Mouse (Mus musculus) macrophage (primary cell): ENCODE results near the gene Atp6v1g2. TPM values are rescaled to one million over a fixed set of nuclear protein-coding genes. Genes with fewer than 3 reads are reported as not detected.

Experiments
- H3K27ac ChIP-seq: fragments of 350-480 bp; formaldehyde crosslinking; 2 replicates; pipeline ENCODE4 v1.9.0; 2021
- H3K36me3 ChIP-seq: fragments of 350-480 bp; formaldehyde crosslinking; 2 replicates; pipeline ENCODE4 v1.9.0; 2021; ENCODE audit errors: inconsistent target
- H3K4me3 ChIP-seq: fragments of 350-480 bp; formaldehyde crosslinking; 2 replicates; pipeline ENCODE4 v1.9.0; 2021; ENCODE audit errors: inconsistent target
- H3K79me2 ChIP-seq: fragments of 350-480 bp; formaldehyde crosslinking; 2 replicates; pipeline ENCODE4 v1.9.0; 2021; ENCODE audit errors: inconsistent target
- WGBS: methylation state at CpG from one replicate; pipeline ENCODE4 v1.1.7; 2026; ENCODE audit warnings: inconsistent platforms; ENCODE audit not compliant: missing documents; 5-methylcytosine and 5-hydroxymethylcytosine counted together
- polyA plus RNA-seq: library from polyadenylated mRNA; stranded (reverse); fragments of 250-400 nt; gene quantifications from 3 replicates; pipeline ENCODE4 v1.2.4, GENCODE M21; 2018; ENCODE audit warnings: inconsistent platforms

Gene Atp6v1g2
- polyA plus RNA-seq, 1 experiment from 2014 or later = 12.5 TPM

DNA sequence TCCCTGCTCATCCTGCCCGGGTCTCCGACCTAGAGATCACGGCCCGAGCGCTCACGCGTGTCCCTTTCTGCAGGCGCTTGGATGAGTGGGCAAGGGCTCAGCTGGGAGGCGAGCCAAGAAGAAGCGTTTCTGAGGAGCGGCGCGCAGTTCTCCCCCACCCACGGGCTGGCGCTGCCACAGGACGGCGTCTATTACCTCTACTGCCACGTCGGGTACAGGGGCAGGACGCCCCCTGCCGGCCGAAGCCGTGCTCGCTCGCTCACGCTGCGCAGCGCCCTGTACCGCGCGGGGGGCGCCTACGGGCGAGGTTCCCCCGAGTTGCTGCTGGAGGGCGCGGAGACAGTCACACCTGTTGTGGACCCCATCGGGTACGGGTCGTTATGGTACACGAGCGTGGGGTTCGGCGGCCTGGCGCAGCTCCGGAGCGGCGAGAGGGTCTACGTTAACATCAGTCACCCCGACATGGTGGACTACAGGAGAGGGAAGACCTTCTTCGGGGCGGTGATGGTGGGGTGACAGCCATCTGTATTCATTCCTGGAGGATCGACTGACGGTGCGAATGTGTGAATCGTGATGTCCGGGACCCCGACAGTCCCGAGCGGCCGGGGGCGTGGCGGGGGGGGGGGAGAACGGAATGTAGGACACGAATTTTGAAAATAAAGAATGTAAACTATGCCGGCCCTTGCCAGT is 37.7 kb upstream of the Atp6v1g2 start:
- no peak overlapping the region for H3K27ac ChIP-seq
- WGBS = under 1% methylated on average over 64 of the region's 66 CpGs

DNA sequence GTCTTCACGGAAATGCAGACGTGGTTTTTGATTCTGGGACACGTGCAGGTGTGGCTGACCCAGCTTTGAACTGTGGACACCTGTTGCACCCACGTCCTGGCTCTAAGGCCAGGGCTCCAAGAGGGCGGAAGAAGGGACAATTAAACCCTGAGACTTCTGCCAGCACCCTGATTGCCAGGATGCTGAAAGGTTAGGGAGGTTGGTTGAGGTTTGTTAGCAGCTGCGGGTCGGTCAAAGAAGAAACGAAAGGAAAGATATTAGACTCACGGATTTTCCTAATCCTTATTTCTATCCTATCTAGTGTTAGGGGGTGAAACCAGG is 37.2 kb upstream of the Atp6v1g2 start:
- Histone ChIP-seq H3K79me2 (peaks cover 25% of the 10 kb centered on the region), H3K27ac (no peak overlapping the region), H3K36me3 (peaks cover 7% of the 10 kb centered on the region; the same call in 1 of the 2 replicates), H3K4me3 (peak overlapping the region; percentile 32)
- WGBS = 47% methylated on average over 9 of the region's 9 CpGs

More for the DNA sequence above, 37.7 kb upstream of the Atp6v1g2 start:
- Histone ChIP-seq H3K79me2 (peaks cover 20% of the 10 kb centered on the region), H3K4me3 (peak overlapping the region; percentile 32), H3K36me3 (peaks cover 7% of the 10 kb centered on the region; the same call in 1 of the 2 replicates)

DNA sequence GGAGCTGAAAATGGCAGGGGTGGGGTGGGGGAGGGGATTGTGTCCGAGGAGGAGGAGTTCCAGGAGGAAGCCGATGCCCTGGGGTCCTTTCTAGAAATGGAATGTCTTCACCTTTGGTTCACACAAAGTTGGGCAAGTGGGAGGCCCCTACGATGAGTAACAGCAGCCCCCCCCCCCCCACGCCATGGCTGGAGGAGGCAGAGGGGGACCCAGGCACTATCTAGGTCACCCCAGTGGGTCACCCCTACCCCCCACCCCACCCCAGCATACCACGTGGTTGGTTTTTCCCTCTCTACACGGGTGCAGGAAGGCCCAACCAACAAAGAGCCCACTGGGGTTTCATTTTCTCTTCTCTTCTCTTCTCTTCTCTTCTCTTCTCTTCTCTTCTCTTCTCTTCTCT is 36.3 kb upstream of the Atp6v1g2 start:
- Histone ChIP-seq H3K36me3 (peaks cover 7% of the 10 kb centered on the region; the same call in 1 of the 2 replicates), H3K79me2 (peaks cover 31% of the 10 kb centered on the region), H3K4me3 (no peak overlapping the region), H3K27ac (no peak overlapping the region)
- WGBS = 18% methylated on average over 5 of the region's 6 CpGs

DNA sequence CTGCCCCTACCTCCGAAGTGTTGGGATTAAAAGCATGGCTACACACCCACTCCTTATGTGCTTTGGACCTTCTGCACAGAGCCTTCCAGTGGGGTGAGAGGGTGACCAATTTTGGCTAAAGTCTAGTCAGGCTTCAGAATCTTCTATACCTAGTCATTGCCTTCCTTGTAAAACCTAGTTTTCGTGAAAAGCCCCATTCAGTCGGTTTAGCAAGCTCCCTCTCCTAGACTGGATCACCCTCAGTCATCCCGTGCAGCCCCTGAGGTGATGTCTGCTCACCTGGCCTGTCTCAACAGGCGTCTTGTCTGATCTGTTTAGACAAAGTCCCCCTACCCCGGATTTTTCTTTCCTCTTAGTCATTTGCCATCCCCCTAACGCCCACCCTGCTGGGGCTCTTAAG is 35.4 kb upstream of the Atp6v1g2 start:
- 86% methylated on average over 6 of the region's 7 CpGs for WGBS
- no peak overlapping the region for H3K27ac ChIP-seq
- H3K4me3 ChIP-seq = no peak overlapping the region
- peaks cover 31% of the 10 kb centered on the region for H3K79me2 ChIP-seq
- peaks cover 7% of the 10 kb centered on the region; the same call in 1 of the 2 replicates for H3K36me3 ChIP-seq

DNA sequence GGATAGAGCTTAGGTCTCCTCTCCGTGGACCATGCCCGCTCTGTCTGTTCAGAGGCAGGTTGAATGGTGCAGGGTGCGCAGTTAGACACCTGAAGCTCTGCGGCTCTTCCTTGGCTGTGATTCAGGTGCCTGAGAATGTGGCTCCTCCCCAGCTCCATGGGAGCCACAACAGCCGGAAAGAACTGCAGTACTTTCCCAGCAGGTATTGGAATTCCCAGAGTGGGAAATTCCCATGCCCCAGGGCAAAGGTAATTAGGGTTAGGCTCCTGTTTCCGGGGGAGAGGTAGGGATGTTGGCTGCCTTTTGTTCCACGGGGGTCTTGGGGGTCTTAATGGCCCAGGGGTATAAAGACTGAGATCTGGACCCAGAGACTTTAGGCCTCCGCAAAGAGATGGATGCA is 34.5 kb upstream of the Atp6v1g2 start:
- no peak overlapping the region for H3K4me3 ChIP-seq
- 94% methylated on average over 8 of the region's 8 CpGs for WGBS

DNA sequence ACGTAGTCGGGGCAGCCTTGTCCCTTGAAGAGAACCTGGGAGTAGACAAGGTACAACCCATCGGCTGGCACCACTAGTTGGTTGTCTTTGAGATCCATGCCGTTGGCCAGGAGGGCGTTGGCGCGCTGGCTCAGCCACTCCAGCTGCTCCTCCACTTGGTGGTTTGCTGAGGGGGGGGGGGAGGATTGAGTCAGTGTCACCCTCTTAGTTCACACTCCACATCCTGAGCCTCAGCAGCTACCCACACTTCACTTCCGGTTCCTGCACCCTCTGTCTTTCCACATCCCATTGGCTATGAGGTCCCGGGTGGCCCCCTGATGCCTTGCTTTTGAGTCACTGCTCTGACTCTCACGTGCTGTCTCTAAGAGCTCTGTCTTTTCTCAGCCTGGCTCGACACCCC is 33.1 kb upstream of the Atp6v1g2 start:
- WGBS = 5% methylated on average over 11 of the region's 11 CpGs
- peak overlapping the region; percentile 99 for H3K27ac ChIP-seq
- peaks cover 7% of the 10 kb centered on the region; the same call in 1 of the 2 replicates for H3K36me3 ChIP-seq
- H3K4me3 ChIP-seq = peak overlapping the region; percentile 92
- H3K79me2 ChIP-seq = peaks cover 31% of the 10 kb centered on the region

More for the DNA sequence above, 34.5 kb upstream of the Atp6v1g2 start:
- Histone ChIP-seq H3K36me3 (peaks cover 7% of the 10 kb centered on the region; the same call in 1 of the 2 replicates), H3K27ac (peak overlapping the region; percentile 99; the same call in 1 of the 2 replicates), H3K79me2 (peaks cover 31% of the 10 kb centered on the region)

DNA sequence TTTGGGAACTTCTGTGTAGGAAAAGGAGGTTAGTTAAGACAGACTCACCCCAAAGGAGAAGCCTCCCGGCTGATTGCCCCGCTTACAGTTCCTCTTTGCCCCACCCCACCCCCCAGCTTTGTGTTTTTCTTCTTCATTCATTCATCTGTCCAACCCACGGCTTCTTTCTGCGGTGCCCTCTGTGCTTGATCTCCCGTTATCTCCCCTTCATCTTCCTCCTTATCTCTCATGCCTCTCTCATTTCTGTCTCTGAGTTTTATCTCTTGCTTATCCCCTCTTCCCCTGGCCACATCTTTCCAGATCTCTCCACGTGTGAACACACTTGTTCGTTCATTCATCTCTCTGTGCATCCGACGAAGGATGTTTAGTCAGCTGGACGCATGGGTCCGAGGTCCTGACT is 32.3 kb upstream of the Atp6v1g2 start:
- Histone ChIP-seq H3K36me3 (peaks cover 7% of the 10 kb centered on the region; the same call in 1 of the 2 replicates), H3K27ac (peak overlapping the region; percentile 99), H3K79me2 (peaks cover 31% of the 10 kb centered on the region), H3K4me3 (peak overlapping the region; percentile 92)
- 0% methylated on average over 11 of the region's 11 CpGs for WGBS

DNA sequence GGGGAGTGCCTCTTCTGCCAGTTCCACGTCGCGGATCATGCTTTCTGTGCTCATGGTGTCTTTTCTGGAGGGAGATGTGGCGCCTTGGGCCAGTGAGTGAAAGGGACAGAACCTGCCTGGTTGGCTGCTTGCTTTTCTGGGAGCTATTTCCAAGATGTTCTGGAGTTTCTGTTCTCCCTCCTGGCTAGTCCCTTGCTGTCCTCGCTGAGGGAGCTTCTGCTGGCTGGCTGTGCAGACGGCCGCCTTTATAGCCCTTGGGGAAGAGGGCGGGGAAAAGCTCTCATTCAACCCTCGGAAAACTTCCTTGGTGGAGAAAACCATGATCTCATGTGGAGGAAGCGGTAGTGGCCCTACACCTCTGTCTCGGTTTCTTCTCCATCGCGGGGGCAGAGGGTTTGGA is 31.7 kb upstream of the Atp6v1g2 start, which contains the start of gene Tnf:
Gene Tnf, minus strand, starts transcription at position 221 of the 400 bp plus-strand sequence.
- Histone ChIP-seq H3K36me3 (peaks cover 7% of the 10 kb centered on the region; the same call in 1 of the 2 replicates), H3K79me2 (peaks cover 31% of the 10 kb centered on the region), H3K4me3 (peak within 1 kb of the TSS; percentile 92), H3K27ac (peak within 1 kb of the TSS; percentile 99)
- WGBS = 1% methylated on average over 13 of the region's 13 CpGs

DNA sequence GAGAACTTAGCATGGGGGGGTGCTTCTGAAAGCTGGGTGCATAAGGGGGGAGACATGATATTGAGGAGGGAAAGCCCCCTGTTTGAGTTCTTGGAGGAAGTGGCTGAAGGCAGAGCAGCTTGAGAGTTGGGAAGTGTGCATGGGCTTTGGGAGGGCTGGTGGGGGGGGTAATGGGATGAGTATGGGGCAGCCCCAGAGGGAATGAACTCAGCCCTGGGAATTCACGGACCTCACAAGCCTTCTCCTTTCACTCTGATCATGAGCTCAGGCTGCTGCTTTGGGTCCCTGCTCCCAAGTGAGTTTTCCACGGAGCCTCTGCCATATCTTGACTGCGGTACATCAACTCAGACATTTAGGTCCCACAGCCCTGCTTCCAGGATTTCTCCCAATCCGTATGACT is 31.0 kb upstream of the Atp6v1g2 start:
- peak overlapping the region; percentile 99 for H3K27ac ChIP-seq
- WGBS = 87% methylated on average over 4 of the region's 4 CpGs
- H3K36me3 ChIP-seq = peaks cover 7% of the 10 kb centered on the region; the same call in 1 of the 2 replicates
- H3K4me3 ChIP-seq = peak overlapping the region; percentile 92; the same call in 1 of the 2 replicates
- peaks cover 31% of the 10 kb centered on the region for H3K79me2 ChIP-seq

DNA sequence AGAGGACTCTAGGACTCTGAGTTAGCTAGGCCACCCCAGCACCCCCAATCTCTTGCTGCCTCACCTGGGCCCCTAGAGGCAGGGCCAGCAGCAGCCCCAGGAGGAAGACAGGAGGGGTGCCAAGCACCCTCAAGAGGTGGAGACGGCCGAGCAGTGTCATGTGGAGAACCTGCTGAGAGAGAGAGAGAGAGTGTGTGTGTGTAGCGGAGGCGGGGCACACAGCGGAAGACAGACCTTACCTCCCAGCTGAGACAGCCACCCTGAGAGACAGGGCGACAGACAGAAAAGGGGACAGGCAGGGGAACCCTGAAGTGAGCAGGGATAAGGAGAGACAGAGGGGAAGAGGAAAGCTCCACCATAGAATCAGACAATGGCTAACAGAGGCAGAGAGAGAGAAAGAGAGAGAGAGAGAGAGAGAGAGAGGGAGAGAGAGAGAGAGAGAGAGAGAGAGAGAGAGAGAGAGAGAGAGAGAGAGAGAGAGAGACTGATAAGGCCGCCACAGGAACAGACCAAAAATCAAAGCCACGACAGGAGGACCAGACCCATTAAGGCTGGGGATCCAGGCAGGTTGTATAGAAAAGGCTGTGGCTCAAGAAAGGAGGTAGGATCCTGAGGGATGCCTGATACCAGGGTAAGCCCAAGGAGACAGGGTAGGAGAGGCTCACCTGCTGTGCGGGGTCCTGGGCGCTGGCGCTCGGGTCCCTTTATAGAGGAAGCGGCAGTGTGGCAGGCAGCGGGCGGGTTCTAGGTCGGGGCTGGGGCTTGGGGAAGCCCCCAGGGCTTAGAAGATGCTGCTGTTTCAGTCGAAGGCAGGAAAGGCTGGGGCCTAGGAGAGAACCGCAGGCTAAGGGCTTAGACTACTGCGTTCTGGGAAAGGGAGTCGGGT is 28.7 kb upstream of the Atp6v1g2 start, which contains the start of gene Lta:
Gene Lta, minus strand, starts transcription at position 858 of the 886 bp plus-strand sequence.
- Histone ChIP-seq H3K4me3 (no peak within 1 kb of the TSS), H3K27ac (no peak within 1 kb of the TSS), H3K79me2 (peaks cover 18% of the 10 kb centered on the region), H3K36me3 (peaks cover under 1% of the 10 kb centered on the region; the same call in 1 of the 2 replicates)
- 87% methylated on average over 17 of the region's 20 CpGs for WGBS

DNA sequence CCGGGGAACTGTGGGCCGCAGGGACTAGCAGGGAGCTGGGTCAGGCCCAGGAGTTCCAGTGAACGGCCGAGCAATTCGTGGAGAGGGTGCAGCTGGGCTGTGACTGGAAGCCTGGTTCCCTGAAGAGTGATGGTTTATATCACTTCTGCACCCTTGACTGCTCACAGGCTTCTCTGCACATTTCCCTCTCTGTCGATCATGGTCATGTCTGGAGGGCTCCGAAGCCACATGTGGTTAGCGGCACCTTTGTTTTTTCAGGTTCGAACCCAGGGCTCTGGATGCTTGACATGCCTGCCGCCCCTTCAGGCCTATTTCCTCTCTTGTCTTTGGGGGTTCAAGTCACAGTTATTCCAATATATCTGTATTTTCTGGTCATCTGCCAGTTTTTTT is 28.1 kb upstream of the Atp6v1g2 start:
- H3K36me3 ChIP-seq = no peaks in the 10 kb centered on the region
- peaks cover 12% of the 10 kb centered on the region for H3K79me2 ChIP-seq
- H3K4me3 ChIP-seq = no peak overlapping the region
- no peak overlapping the region for H3K27ac ChIP-seq
- 87% methylated on average over 10 of the region's 10 CpGs for WGBS

DNA sequence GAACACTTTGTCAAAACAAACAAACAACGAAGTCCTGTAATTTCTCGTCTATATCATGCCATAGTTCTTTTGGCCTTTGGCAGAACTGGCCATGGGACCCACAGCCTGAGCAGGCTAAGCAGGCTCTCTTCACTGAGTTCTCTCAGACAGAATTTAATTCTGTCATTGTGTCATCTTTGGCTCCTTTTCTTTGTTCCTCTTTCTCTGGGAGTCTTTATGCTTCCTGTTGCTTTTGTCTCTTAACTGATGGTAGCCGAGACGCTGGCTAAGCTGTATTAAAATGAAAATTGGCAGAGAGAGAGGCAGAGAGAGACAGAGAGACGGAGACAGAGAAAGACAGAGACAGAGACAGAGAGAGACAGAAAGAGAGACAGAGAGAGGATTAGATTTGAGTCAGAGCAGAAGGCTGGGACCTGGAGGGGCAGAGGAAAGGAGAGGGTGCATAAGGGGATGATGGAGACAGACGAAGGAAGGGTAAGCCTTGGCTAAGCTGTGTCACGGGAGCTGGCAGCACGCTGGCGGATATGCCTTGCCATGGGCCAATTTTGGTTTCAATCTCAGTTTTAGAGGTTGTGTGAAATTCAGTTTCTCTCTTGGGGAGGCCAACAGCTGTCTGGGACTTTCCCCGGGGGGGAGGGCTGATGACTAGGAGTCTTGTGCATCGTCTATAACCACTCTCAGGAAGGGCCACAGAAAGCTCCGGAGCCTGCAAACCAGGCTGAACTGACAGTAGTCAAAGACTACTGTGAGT is 23.5 kb upstream of the Atp6v1g2 start:
- no peaks in the 10 kb centered on the region for H3K36me3 ChIP-seq
- no peaks in the 10 kb centered on the region for H3K79me2 ChIP-seq
- peak overlapping the region; percentile 93 for H3K27ac ChIP-seq
- peak overlapping the region; percentile 5; the same call in 1 of the 2 replicates for H3K4me3 ChIP-seq
- 7% methylated on average over 12 of the region's 12 CpGs for WGBS

DNA sequence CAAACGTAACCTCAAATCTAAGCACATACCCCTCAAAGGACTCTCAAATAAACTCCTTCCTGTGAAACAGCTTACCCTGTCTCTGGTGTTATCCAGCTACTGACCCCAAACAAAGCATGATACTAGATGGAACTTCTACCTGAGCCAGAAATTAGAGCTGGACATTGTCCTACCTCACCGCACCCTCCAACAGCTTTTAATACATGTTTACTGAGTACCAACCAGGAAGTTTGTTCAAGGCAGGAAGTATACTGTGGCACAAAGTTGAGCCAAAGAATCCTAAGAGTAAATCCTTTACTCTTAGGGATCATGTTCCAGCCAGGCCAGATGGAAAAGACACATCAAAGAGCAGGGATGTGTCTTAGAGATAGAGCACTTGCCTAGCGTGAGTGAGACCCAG is 22.9 kb upstream of the Atp6v1g2 start:
- Histone ChIP-seq H3K79me2 (no peaks in the 10 kb centered on the region), H3K4me3 (no peak overlapping the region), H3K36me3 (no peaks in the 10 kb centered on the region), H3K27ac (peak overlapping the region; percentile 93)
- 63% methylated on average over 3 of the region's 3 CpGs for WGBS

DNA sequence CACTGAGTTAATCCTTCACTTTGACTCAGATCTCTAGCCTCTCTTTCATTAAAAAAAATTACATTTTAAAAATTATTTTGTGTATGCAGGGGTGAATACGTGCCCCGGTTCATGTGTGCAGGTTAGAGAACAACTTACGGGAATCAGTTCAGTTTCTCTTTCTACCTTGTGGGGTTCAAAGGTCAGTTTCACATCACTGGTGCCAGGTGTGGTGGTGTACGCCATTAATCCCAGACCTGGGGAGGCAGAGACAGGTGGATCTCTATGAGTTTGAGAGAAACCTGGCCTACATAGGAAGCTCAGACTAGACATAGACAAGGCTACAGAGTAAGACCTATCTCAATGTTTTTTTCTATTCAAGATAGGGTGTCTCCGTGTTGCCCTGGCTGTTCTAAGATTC is 20.4 kb upstream of the Atp6v1g2 start:
- H3K79me2 ChIP-seq = no peaks in the 10 kb centered on the region
- 99% methylated on average over 5 of the region's 5 CpGs for WGBS
- H3K4me3 ChIP-seq = no peak overlapping the region
- no peaks in the 10 kb centered on the region for H3K36me3 ChIP-seq
- no peak overlapping the region for H3K27ac ChIP-seq
